Mouse (Mus musculus): ENCODE measurements around the gene Ptchd4.

GRCm38 (mm10) chr17:42276861-42277260 is 38.9 kb upstream of the Ptchd4 start:
- TF ChIP-seq RAD21 (IDR thresholded peaks at IDR 0.05; ENCODE audit: low read depth, low read length), result no peak
- TF ChIP-seq MAFK (IDR thresholded peaks at IDR 0.05; ENCODE audit: borderline replicate concordance, low read depth, low read length), result no peak
- no peak for TF ChIP-seq RCOR1 (IDR thresholded peaks at IDR 0.05; ENCODE audit: low read depth, low read length)
- TF ChIP-seq USF1 (IDR thresholded peaks at IDR 0.05; ENCODE audit: low read depth, low read length), result no peak
- TF ChIP-seq POLR2A (IDR thresholded peaks at IDR 0.05; ENCODE audit: control insufficient read depth in 1 of 2, insufficient read depth in 1 of 2, low read depth in 1 of 2, low read length in 2 of 2, poor library complexity in 1 of 2), result no peak
- TF ChIP-seq CTCF (IDR thresholded peaks at IDR 0.05 in 2 of 3, conservative IDR thresholded peaks at IDR 0.05 in 1 of 3; ENCODE audit: control insufficient read depth in 1 of 3, insufficient read depth in 1 of 3, low read depth in 2 of 3, low read length in 3 of 3, poor library complexity in 1 of 3, severe bottlenecking in 1 of 3), result no peak
- TF ChIP-seq MAX (IDR thresholded peaks at IDR 0.05; ENCODE audit: low read length), result no peak
- no peak for TF ChIP-seq CHD2 (IDR thresholded peaks at IDR 0.05; ENCODE audit: low read length)
- TF ChIP-seq ZC3H11A (IDR thresholded peaks at IDR 0.05; ENCODE audit: low read depth, low read length), result no peak
